10 mouse cellular contexts compared by ENCODE assay signal in the genomic region with DNA sequence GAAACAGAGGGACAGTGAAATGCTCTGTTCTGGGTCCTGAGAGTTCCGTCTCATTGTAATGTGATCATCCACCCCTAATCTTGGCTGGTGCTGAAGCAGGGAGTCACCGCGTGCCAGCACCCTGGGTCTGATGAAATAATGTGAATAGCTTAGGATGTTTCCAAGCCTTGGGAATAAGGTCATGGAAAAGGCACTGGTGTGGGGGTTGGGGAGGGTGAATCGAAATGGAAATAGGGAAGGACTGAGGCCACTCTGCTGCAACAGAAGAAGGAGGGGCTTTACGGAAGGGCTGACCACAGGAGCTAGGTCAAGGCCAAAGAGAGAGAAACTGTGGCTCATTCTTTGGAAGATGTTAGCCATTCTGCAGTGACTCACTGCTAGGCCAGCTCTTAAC. TPM values are rescaled to one million over a fixed set of nuclear protein-coding genes. Genes with fewer than 3 reads are reported as not detected.
DNase-seq lines count a peak whose midpoint lies in the region; ATAC-seq and TF ChIP-seq lines count a peak whose summit lies in the region.
"Had no signal": no experiment of that assay in that cellular context is flagged by ENCODE, and none has a peak within 500 bp of the region (broad histone marks: within the 10 kb centered on the region; RNA-seq: fewer than 3 reads in every experiment).

No protein-coding gene starts in this region.

- no peak for TF ChIP-seq EP300 in liver, postnatal 0 days (IDR thresholded peaks at IDR 0.05; ENCODE audit: low read depth)

- no peaks in the 10 kb centered on the region for H3K36me3 ChIP-seq in stomach, embryonic 16.5 days (ENCODE audit: control insufficient read depth, insufficient read depth, low read length)
- H3K36me3 ChIP-seq in liver, postnatal 0 days (replicated peaks; ENCODE audit: insufficient read depth, low read length): no peaks in the 10 kb centered on the region

- no peak for TF ChIP-seq CTCF in liver, postnatal 0 days (IDR thresholded peaks at IDR 0.05; ENCODE audit: low read depth)

- no peak overlapping the region for H3K4me2 ChIP-seq in stomach, embryonic 16.5 days (ENCODE audit: low read depth, low read length)
- H3K4me2 ChIP-seq in liver, postnatal 0 days (ENCODE audit: low read depth, low read length): no peak overlapping the region

- peaks cover 14% of the 10 kb centered on the region; the same call in 1 of the 2 replicates for H3K4me1 ChIP-seq in stomach, embryonic 16.5 days (ENCODE audit: control insufficient read depth, insufficient read depth, low read length)
- H3K4me1 ChIP-seq in liver, postnatal 0 days (ENCODE audit: insufficient read depth): no peaks in the 10 kb centered on the region

- ATAC-seq in stomach, embryonic 16.5 days (ENCODE audit: insufficient read depth, low FRiP score): 0 out of 2 replicates have a peak, but pooled peaks have one; percentile 3
- ATAC-seq in liver, postnatal 0 days: no peak

- H3K4me3 ChIP-seq in stomach, embryonic 16.5 days (replicated peaks; ENCODE audit: low read length): no peak overlapping the region
- no peak overlapping the region for H3K4me3 ChIP-seq in liver, postnatal 0 days (ENCODE audit: low read depth, low read length)

- no peaks in the 10 kb centered on the region for H3K9me3 ChIP-seq in stomach, embryonic 16.5 days (replicated peaks; ENCODE audit: control insufficient read depth, low read length)
- no peaks in the 10 kb centered on the region for H3K9me3 ChIP-seq in liver, postnatal 0 days (ENCODE audit: low read length)

- peak; percentile 41 for DNase-seq in cerebellum, adult 9-11 months
- DNase-seq in cerebellum, postnatal 36 days: no peak
- DNase-seq in right cerebral cortex, postnatal 10 days (ENCODE audit: low spot score in 2 of 2): peak; percentile 61 to 65
- no peak for DNase-seq in right cerebral cortex, postnatal 25 days
- peak; percentile 52 for DNase-seq in heart, adult 8-10 months (ENCODE audit: low spot score)
- DNase-seq in liver, postnatal 0 days: no peak
- DNase-seq in layer of hippocampus, adult 9-10 months (ENCODE audit: low spot score): no peak
- DNase-seq: B cell, adult 2 months; thymus, postnatal 4 days had no signal

- no peaks in the 10 kb centered on the region for H3K27me3 ChIP-seq in stomach, embryonic 16.5 days (ENCODE audit: control insufficient read depth, insufficient read depth, low read length)
- H3K27me3 ChIP-seq in liver, postnatal 0 days (ENCODE audit: insufficient read depth, low read length): peaks cover 4% of the 10 kb centered on the region; the same call in 1 of the 2 replicates

- 51% methylated on average over 5 of the region's 5 CpGs for WGBS in stomach, embryonic 16.5 days
- WGBS in liver, postnatal 0 days (ENCODE audit: insufficient replicate concordance): 51% methylated on average over 5 of the region's 5 CpGs

- peak overlapping the region; percentile 4; the same call in 1 of the 2 replicates for H3K27ac ChIP-seq in stomach, embryonic 16.5 days (ENCODE audit: low read length)
- no peak overlapping the region for H3K27ac ChIP-seq in liver, postnatal 0 days (ENCODE audit: low read depth)

- H3K9ac ChIP-seq in stomach, embryonic 16.5 days (ENCODE audit: low read length): no peak overlapping the region
- no peak overlapping the region for H3K9ac ChIP-seq in liver, postnatal 0 days (replicated peaks)

RNA-seq across cellular contexts. Expression of gene Tril, which starts 18.7 kb away (rescaled TPM):
- total RNA-seq in heart, adult 8-10 months (2022): 1 to 10 TPM; 3.2 to 3.6 (median 3.4) TPM
- 18.3 and 19.6 TPM in 2 replicates for polyA plus RNA-seq in stomach, embryonic 16.5 days (2015; fragmentation: Nextera tagmentation; extraction: Ambion mirVana)
- polyA plus RNA-seq in liver, postnatal 0 days (2015; fragmentation: Nextera tagmentation; extraction: Ambion mirVana): 0.25 and 0.31 TPM in 2 replicates

Comparison
In these comparisons a context has a peak if more than half of its experiments do, and no peak if none do; other contexts are left out.
1. DNase-seq: peak in cerebellum, adult 9-11 months (single experiment), right cerebral cortex, postnatal 10 days (2 of 2) and heart, adult 8-10 months (single experiment); none in cerebellum, postnatal 36 days (0 of 2), right cerebral cortex, postnatal 25 days (single experiment), liver, postnatal 0 days (single experiment) and layer of hippocampus, adult 9-10 months (single experiment).
2. RNA of gene Tril, which starts 18.7 kb away (polyA plus RNA-seq): 18.3 to 19.6 TPM in stomach, embryonic 16.5 days; 0.25 to 0.31 TPM in liver, postnatal 0 days; every median in the first group is over 10 times any median in the second.